Mouse (Mus musculus) urinary bladder, postnatal 10 days (tissue): Measurements from ENCODE around the gene Hecw1.

Experiments used
- DNase-seq: peaks from one replicate; pipeline ENCODE4 v3.0.0; 2022; ENCODE audit warnings: low spot score

The Hecw1 gene

DNA sequence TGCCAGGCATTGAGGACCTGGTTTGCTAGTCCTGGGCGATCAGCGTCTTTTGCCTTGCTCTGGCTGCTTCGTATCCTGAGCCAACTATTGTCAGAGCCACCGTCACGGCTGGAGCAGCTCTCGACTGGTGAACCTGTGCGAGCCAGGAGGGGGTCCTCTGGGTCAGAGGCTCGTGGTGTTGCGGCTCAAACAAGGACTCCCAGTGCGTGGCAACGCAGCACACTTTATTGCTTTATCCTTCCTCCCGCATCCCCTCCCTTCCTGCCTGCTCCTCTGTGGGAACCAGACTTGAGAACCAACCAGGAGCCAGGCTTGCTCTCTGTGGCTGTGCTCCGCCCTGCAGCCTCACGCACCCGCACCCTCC is at the start of gene Hecw1:
Gene Hecw1 (minus strand): TSS at position 323 of the 364 bp plus-strand sequence.
- no peak for DNase-seq

DNA sequence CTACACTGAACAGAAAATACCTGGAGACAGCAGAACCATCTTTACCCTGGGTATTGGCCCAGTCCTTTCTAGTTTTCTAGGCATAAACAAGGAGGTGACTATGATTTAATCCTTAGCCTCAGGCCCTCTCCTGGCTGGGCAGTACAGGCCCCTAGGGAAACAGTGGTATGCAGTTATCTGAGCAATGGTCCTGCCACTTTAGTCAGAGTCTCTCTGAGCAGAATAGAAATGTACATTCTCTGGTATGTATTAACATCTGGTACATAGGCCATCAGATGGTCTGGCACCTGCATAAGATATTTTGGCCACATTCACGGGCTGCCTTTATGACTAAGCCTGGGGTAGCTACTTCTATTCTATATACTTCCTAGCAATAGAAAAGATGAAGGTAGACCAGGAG is 38.3 kb upstream of the Hecw1 start:
- DNase-seq = no peak

DNA sequence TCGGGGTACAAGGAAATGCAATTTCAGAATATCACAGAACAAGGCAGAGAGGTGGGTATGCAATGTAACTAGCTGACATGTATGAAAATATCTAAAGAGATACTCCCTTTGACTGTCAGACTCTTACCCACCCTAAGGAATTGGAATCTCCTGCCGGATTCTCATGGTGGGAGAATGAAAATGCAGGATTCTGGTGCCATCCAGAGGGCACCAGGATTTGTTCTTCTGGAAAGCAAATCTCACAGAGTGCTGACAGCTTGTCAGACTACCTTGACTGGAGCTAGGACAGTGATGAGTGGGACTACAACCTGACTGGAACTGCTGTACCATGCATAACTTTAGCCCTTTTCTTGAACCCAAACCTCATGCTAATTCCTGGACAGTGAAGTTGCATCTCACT is 29.6 kb upstream of the Hecw1 start:
- no peak for DNase-seq

DNA sequence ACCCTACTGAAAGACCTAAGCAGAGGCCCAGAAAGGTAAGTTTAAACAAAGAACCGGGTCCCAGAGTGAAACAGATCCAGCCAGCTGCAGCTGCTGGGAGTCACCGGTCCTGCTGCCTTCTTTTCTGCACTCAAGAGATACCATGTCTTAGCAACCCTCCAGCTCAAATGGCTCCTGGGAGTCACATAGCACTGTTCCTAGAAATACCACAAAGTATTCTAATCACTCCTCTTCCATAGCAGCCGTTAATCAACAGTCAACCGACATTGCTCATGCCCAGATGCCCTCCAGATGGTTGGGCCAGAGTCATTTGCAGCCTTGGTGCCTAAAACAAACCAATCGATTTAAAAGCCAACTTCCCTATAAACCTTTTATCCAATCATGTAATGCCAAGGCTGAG is 19.8 kb upstream of the Hecw1 start:
- DNase-seq = no peak

DNA sequence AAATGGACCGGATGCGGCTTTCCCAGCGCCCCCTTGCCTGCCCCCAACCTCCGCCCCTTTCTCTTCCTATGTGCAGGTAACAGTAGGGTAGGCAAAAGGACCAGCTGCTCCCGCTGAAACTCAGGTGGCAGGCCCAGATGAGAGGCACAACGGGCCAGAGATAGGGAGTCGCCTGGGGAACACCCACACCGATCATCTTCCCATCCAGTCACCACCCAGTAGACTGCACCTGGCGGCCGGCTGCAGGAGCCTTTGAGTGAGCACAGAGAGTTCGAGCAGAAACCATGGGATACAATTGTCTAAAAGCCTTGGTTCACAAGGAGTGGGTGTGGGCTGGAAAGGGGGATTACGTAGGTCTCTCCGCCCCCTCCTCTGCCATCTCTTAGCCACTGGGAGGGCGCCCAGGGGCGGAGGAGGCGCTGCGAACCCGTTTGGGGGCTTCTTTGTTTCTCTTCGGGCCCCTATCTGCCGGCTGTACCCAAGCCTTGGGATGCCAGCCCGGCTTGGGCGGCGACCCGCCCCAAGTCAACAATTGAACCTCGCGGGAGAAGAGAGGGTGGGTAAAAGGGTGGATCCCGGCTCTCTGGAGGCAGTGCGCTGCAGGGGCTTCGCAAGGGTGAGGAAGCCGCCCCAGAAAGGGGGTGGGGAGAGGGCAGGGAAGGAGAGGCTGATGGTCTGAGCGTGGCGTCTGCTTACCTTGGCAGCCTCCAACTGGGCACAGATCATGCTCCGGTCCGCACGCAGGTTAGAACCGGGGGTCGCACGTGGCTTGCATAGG is 711 bp downstream of the Hecw1 start:
- no peak for DNase-seq

DNA sequence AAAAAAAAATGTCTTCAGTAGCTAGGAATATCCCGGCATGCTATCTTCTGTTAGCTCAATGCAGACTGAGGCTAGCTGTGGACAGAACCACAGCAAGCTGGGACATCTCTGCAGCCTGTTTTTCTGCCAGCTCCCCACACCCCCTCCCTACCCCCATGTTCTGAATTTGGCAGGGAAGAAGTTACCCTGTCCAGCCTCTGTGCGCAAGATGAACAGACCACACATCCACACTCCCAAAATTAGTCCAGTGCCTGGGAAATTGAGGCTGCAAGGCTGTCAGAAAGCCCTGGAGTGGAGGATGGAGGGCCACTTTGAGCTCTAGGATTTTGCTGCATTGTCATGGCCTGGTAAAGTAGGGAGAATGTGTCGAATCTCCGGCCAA is 1.3 kb downstream of the Hecw1 start:
- DNase-seq = no peak

DNA sequence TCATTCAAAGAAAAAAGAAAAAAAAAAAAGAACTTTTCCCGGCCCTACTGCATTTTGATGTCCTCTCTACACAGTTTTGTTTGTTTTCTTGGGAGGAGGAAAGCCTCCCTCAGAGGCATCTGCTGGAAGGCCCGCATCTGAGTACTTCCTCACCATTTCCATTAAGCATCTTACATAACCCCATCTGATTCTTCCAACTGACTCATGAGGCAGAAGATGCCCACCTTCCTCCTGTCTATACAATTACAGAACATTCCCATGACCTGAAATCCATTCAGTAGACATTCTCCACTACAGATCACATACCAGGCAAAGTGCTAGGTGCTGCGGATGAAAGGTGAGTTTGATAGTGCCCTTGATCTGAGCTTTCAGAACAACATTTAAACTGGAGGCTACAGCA is 3.4 kb downstream of the Hecw1 start:
- no peak for DNase-seq

DNA sequence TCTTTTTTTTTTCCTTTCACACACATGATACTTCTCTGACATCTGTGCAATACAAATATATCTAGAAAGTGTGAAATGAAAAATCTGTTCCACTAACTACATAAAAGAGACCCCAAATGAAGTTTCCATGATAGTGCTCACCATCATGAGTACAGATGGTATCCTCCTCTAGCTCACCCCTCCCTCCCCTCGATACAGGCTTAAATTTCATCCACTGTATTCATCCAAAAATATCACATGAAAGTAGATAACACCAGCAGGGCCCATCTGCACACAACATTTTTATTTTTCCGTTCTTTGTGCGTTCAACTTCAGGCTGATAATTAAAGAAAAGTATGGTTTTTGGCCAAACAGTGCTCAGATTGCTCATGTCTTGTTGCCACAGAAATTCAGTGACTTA is 5.5 kb downstream of the Hecw1 start:
- DNase-seq = no peak

DNA sequence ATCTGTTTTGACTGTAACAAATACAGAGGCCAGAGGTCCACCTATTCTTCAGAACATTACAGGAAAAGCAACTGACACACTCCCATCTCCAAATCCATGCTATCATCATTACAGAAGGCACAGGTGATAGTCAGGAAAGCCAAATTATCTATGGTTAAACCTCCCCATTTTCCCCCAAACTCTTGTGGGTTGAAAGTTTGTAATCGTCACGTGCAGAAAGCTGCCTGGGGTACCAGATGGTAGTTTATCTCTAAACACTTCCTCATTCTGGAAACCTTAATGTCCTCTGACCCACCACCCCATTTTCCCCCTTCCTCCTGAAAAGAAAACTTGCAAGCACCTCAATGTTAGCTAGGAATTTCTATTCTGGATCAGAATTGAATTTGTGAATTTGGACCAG is 7.9 kb downstream of the Hecw1 start:
- DNase-seq = no peak

DNA sequence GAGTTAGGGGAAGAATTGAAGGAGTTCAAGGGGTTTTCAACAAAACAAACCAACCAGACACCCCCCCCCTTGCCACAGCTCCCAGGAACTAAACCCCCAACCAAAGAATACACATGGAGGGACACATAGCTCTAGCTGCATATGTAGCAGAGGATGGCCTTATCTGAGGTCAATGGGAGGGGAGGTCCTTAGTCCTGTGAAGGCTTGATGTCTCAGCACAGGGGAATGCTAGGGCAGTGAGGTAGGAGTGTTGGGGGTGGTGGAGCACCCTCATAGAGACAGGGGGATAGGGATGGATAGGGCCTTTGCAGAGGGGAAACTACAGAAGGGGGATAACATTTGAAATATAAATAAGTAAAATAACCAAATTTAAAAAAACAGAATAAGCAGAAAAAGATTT is 9.1 kb downstream of the Hecw1 start:
- no peak for DNase-seq

DNA sequence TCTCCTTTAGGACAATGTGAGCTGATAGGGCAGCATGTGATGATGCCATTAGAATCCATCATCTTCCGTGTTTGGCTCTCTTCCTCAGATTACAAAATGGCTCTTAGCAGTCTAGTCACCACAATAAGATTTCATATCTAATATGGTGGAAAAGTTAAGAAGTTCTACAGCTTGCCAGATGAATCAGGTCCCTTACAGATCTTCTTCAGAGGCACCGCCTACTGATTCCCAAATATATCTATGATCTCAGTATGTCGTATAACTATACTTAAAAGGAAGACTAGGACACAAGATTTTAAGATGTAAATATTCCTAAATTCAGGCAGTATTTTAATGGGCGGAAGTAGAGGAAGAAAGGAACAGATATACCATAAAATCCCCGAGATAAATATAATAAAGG is 16.3 kb downstream of the Hecw1 start:
- no peak for DNase-seq

DNA sequence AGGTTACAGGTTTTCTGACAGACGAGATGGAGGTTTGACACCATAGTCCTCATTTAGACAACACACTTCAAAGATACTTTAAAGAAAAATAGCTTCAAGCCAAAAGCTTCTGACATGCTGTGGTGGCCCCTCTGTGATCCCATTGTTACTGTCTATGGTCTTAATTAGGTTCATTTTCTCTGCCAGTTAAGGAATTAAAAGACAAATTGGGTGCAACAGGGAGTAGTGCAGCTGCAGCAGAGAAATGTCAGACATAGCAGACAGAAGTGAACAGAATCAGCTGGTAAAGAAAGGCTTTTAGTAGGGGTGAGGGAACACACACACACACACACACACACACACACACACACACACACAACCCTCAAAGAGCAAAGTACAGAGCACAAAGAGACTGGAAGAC is 22.8 kb downstream of the Hecw1 start:
- no peak for DNase-seq

DNA sequence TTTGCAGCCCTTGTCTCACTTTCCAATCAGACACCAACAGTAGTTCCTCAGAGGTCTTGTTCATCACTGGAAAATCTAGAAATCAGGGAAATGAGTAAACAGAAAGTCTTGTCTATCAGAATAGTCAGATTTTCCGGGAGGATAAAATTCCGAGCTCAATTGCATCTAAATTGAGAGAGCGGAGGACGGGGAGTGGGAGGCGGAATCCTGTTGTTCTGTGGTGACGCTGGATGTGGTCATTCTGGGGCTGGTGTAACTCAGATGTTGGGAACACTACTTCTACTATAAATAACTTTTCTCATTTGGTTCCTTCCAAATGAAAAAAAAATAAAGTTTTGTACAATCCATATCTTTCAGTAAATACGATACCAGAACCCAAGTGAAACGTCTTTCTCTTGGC is 24.2 kb downstream of the Hecw1 start:
- DNase-seq = no peak

DNA sequence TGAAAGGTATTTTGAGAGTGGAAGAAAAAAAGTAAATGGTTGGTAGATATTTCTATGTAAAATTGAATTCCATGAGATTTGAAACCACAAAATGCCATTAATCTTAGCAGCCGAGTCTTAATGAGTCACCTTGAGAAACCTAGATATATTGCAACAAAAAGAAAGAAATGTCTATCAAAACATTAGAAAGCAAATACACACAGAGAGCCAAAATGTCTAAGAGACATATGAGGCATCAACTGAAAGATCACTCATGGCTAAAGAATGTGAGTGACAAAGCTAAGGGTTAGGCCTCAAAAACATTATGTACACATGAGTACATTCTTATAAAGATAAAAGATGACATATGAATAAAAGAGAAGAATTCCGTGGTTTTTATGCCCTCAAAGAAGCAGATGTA is 26.1 kb downstream of the Hecw1 start:
- DNase-seq = no peak

DNA sequence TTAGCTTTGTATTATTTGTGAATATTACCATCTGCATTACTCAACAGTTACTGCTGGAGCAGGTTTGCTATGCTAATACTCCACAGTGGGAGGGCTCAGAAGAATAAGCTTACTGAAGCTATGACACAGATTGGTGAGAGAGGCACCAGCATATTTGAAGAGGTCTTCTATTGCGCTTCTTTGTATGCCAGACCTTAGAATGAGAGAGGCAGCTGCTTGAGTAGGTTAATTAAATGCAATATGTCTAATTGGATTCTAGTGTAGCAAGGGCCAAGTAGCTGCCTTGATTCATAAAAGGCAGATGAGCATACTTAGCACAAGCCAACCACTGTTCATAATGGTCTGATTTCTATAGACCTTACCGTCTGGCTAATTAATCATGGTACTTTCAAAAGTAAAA is 35.2 kb downstream of the Hecw1 start:
- DNase-seq = no peak

DNA sequence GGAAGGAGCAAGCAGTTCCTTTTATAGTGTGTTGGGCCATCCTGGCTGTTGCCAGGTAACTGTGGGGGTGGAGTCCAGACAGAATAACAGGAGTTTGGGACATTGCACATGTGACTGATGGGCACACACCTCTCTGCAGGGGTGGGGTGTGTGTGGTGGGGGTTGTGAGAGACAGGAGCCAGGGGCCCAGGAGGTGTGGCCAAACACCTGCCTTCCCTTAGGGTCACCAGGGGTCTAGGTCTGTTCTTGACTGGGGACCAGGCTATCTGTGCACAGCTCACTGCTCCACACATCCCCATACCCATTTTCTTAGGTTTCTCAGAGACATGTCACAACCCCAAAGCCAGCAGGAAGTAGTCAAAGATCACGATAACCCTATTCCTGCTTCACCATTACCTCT is 51.9 kb downstream of the Hecw1 start:
- no peak for DNase-seq

DNA sequence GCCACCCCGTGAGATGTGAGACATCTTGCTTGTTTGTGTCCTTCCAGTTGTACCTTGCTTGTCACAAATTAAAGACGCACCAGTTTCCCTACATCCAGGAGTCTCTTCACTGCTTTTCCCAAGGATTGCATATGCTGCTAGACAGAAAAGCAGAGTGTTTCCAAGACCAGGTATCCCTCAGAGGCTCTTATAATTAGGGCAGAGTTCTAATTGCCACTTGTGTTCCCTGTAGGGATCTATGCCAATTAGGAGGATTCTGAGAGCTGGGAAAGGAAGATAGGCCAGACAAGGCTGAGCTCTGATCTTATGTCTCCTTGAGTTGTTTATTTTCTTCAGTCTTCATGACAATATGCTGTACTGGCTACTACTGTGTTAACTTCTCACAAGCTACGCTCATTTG is 55.5 kb downstream of the Hecw1 start:
- no peak for DNase-seq

DNA sequence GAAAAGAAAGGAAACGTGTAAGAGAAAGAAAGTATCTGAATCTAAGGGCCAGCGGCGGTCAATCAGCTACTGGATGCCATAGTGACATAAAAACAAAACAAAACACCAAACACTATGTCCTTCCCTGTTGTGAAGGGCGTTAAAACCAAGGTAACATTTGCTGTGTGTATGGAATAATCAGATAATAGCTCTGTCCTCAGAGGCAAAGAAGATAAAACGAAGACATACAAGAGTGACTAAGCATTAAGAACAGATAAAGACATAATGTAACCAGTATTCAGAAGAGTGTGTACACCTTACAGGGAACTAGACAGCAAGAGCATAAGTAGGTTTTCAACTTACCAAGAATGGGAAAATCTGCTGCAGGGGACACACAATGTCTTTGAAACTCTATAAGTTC is 62.0 kb downstream of the Hecw1 start:
- DNase-seq = no peak

DNA sequence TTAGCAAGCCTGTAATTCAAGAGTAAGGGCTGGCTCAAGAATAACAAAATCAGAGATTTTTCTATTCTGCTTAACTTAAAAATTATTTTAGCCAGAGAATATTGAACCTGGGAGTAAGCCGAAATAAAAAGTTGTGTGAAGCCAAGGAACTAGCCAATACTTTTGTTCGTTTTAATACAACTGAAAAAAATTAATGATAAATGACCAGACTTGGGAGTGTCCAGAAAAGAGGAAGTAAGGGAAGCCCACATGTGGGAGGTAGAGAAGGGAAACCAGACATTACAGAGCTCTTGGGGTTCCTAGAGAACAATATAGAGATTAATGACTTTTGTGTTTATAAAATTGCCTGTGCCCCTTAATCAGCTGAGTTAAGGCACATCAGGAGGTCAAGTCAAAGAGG is 66.0 kb downstream of the Hecw1 start:
- no peak for DNase-seq

DNA sequence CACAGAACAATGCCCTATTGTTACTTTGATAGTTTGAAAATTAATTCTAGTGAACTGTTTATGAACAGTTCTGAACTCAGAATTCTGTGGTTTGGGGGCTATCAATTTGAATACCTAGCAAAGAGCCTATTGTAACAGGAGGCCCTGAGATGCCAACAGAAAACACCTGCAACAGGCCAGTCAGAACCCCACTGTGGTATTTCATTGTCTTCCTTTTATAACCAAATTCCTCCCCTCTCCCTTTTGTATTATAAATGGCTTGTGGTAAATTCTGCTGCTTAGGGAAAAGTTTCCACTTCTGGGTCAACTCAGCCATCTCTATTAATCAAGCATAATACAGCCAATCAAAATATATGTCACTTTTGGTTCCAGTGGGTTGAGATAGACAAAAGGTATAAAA is 83.5 kb downstream of the Hecw1 start:
- no peak for DNase-seq

DNA sequence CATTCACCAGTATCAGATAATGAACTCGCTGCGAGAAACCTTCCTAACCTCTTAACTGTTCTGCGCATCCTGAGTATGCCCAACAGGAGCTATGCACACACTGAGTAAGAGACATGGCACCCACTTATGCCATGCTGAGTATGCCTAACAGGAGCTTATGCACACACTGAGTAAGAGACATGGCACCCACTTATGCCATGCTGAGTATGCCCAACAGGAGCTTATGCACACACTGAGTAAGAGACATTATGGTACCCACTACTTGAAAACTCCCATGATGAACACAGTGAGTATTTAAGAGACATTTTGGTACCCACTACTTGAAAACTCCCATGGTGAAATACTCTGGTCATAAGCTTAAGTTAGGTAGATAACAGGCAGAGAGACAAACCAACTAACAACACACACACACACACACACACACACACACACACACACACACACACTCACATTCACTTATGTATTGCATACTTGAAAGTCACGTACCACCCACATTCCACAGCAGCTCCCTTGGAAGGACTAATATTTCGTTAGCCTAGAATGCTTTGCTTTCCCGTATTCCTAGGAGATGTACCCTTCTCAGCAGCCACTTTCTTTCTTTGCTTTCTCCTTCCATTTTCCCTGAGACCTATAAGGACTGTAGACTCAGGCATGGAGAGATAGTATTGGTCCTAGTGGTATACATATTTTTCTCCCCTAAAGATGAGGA is 94.0 kb downstream of the Hecw1 start:
- DNase-seq = no peak

DNA sequence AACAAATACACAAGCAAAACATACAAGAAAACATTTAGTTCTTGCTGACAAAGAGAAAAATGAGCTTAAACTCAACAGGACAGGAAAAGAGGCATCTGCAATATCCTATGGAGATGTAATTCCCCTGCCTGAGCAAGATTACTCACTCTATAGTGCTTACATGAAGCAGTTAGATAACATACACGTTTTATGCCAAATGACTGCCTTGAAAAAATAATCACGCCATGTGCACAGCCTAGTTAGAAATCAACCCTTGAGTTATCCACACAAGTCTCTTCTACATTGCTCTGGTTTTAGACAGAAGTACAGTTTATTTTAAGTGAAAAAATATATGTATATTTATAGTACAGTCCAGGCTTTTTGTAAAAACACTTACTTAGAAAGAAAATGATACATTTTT is 98.2 kb downstream of the Hecw1 start:
- DNase-seq = no peak

DNA sequence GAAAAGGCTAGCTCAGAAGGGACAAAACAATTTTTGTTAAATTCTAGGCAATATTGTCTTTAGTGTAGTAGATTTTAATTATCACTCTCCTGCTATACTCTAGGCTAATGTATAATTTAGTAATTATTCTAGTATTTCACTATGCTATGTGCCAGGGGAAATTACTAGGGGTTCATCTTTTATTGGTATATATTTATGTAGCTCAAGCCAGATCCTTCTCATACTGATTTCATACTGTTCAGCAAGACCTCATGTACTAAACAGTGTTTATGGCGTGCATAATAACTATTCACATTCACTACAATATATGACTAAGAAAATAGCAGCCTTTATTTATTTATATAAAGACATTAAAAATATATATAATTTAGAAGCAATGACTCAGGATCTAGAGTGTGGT is 109.6 kb downstream of the Hecw1 start:
- DNase-seq = no peak

DNA sequence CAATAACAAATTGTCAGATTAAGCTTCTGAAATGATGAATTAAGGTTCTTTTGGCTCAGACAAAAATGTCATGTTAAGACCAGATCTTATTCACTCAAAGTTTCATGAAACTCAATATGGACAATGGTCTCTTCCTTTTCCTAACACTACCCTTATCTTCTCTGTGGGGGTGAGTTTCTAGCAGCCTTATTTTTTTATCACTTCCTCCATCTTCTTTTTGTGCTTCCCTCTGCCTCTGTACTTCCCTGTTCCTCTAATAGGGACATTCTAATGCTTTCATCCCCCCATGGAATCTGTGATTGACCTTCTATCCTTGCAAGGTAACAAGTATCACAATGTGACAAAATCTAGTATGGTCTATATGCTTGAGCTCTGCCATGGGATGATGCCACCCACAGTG is 148.6 kb downstream of the Hecw1 start:
- DNase-seq = no peak
